Mouse (Mus musculus) intestine, postnatal 0 days (tissue): ENCODE measurements around the gene Enho. TPM values are rescaled to one million over a fixed set of nuclear protein-coding genes. Genes with fewer than 3 reads are reported as not detected.
"Not testable (repeated sequence)": the region's sequence is repeated elsewhere in the genome, so short reads cannot be mapped to it uniquely, and the experiment has no call there.

Experiments
- ATAC-seq: fragments of 200-750 bp; cut with Nextera tagmentation; 2 replicates; pipeline ENCODE4 v1.8.0; 2017; ENCODE audit warnings: mild to moderate bottlenecking, moderate TSS enrichment, moderate library complexity
- H3K27ac ChIP-seq: fragments of 300-500 bp; sonication (generic); 2 replicates; pipeline ENCODE4 v1.5.1; 2014; ENCODE audit warnings: mild to moderate bottlenecking, low read depth, low read length, moderate library complexity
- H3K27me3 ChIP-seq: fragments of 300-500 bp; sonication (generic); replicated peaks from 2 replicates; pipeline ENCODE4 v1.6.1; 2014; ENCODE audit warnings: low read length, mixed read lengths; ENCODE audit not compliant: control insufficient read depth, insufficient read depth
- H3K36me3 ChIP-seq: fragments of 300-500 bp; sonication (generic); 2 replicates; pipeline ENCODE4 v1.6.1; 2014; ENCODE audit warnings: mild to moderate bottlenecking, moderate library complexity; ENCODE audit not compliant: control insufficient read depth, insufficient read depth
- H3K4me1 ChIP-seq: fragments of 300-500 bp; sonication (generic); replicated peaks from 2 replicates; pipeline ENCODE4 v1.6.1; 2014; ENCODE audit warnings: antibody characterized with exemption, low read length, mixed read lengths; ENCODE audit not compliant: control insufficient read depth, insufficient read depth
- H3K4me2 ChIP-seq: fragments of 300-500 bp; sonication (generic); replicated peaks from 2 replicates; pipeline ENCODE4 v1.6.1; 2014; ENCODE audit warnings: low read depth, mild to moderate bottlenecking, moderate library complexity
- H3K4me3 ChIP-seq: fragments of 300-500 bp; sonication (generic); 2 replicates; pipeline ENCODE4 v1.5.1; 2014; ENCODE audit warnings: low read depth, low read length
- H3K9ac ChIP-seq: fragments of 300-500 bp; sonication (generic); 2 replicates; pipeline ENCODE4 v1.6.1; 2014; ENCODE audit warnings: mild to moderate bottlenecking, low read depth, low read length
- H3K9me3 ChIP-seq: fragments of 300-500 bp; sonication (generic); 2 replicates; pipeline ENCODE4 v1.6.1; 2016; ENCODE audit warnings: mixed run types; ENCODE audit not compliant: control insufficient read depth
- CTCF ChIP-seq: sonication (generic); IDR thresholded peaks from 2 replicates; pipeline ENCODE4 v1.5.1; 2016; ENCODE audit warnings: low read depth, mild to moderate bottlenecking, control low read depth, antibody characterized with exemption, moderate library complexity
- WGBS: fragments of 180-500 bp; shearing (Covaris S2); extraction: QIAGEN DNeasy Blood & Tissue Kit; methylation state at CpG from one replicate; pipeline ENCODE4 v1.1.7; 2014; 5-methylcytosine and 5-hydroxymethylcytosine counted together
- polyA plus RNA-seq: library from polyadenylated mRNA; unstranded; fragments of >200 nt; fragmentation: Nextera tagmentation; extraction: Ambion mirVana; gene quantifications from 2 replicates; pipeline ENCODE4 v1.2.1, GENCODE M21; 2015

The Enho gene
- 8.5 and 8.6 TPM in 2 replicates for polyA plus RNA-seq

DNA sequence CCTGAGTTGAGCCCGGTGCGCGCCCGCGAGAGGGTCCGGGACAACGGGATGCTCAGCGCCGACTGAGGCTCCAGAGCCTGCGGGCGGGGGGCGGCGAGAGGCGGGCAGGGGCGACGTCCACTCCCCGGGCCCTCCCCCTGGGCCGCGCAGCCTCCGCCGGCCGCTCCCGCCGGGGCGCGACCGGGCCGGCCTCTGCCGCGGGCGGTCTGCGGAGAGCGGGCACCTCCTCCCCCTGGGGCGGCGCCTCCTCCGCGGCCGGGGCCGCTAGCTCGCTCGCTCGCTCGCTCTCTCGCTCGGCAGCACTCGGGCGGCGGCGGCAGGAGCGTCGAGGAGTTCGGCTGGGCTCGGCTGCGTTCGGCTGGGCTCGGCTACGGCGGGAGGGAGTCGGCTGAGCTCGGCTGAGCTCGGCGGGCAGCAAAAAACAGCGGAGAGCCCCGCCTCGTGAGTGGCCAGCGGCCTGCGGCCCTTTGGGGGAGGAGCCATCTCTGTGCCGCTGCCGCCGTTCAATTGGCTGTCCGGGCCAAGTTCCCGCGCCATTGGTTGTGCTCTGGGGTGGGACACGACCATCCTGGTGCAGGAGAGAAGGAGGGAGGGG is at the start of gene Enho:
Enho (minus strand) TSS at position 412 of the 595 bp plus-strand sequence.
- peak within 1 kb of the TSS; percentile 64 for H3K9ac ChIP-seq
- H3K4me3 ChIP-seq = peak within 1 kb of the TSS; percentile 47
- H3K36me3 ChIP-seq = no peaks in the 10 kb centered on the region
- H3K4me1 ChIP-seq = no peaks in the 10 kb centered on the region
- H3K27ac ChIP-seq = peak within 1 kb of the TSS; percentile 60
- H3K9me3 ChIP-seq = no peaks in the 10 kb centered on the region
- ATAC-seq = peak; percentile 89
- H3K4me2 ChIP-seq = peak within 1 kb of the TSS; percentile 81
- peaks cover 13% of the 10 kb centered on the region for H3K27me3 ChIP-seq
- WGBS = under 1% methylated on average over 66 of the region's 74 CpGs
- TF ChIP-seq CTCF = no peak

- 78% methylated on average over 1 of the region's 1 CpGs for WGBS
- H3K27me3 ChIP-seq, H3K27ac ChIP-seq, H3K4me1 ChIP-seq, H3K9ac ChIP-seq, ATAC-seq, H3K4me2 ChIP-seq, H3K9me3 ChIP-seq, H3K36me3 ChIP-seq, H3K4me3 ChIP-seq: not testable (repeated sequence)
Observed at GRCm38 (mm10) chr4:41688562-41688961, 48.4 kb upstream of the Enho start.

DNA sequence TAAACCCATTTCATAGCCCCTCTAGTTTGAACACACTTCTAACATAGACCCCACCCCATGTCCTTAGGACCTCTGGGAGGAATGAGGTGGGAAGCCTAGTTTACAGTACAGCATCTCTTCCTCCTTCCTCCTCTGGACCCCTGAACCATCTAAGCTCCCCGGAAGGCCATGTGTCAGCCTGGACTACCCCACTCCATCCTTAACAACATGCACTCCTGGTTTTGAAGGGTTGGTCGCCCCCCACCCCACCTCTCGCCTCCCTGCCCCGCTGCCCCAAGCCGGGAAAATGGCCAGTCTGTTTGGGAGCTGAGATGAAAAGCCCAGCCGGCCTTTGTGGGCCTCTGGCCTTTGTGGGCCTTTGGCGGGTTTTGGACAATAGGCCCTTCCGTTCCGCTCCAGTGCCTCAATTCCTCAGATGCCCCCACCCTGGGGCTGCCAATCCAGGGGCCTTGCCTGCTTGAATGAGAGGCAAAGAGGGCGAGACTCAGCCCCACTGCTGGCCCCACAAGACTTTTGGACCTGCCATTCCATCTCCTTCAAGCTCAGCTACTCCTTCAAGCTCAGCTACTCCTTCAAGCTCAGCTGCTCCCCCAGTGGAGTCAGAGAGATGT is 45.9 kb upstream of the Enho start:
- not testable (repeated sequence) for H3K4me1 ChIP-seq, ATAC-seq, H3K4me2 ChIP-seq, H3K27ac ChIP-seq, H3K9ac ChIP-seq, H3K4me3 ChIP-seq, H3K27me3 ChIP-seq, H3K36me3 ChIP-seq, H3K9me3 ChIP-seq
- WGBS = 57% methylated on average over 9 of the region's 10 CpGs

DNA sequence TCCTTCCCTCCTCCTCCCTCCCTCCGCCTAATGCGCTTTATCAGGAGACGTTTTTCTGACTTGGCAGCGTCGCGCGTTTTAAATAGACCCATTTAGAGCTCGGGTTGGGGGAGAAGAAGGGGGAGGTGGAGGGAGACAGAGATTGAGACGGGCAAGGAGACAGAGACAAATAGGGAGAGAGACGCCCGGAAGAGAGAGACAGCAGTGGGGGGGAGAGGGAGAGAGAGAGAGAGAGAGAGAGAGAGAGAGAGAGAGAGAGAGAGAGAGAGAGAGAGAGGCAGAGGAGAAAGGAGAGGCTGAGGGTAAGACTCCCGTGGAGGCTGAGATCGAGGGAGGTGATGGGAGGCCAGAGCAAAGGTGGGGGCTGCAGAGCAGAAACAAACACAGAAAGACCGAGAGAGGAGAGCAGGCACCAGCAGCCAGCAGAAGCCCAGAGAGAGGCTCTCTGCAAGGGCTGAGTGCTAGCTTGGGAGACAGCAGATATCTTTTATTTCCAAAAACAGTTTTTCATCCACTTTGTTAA is 44.9 kb upstream of the Enho start:
- H3K27me3 ChIP-seq, H3K9me3 ChIP-seq, H3K9ac ChIP-seq, H3K4me1 ChIP-seq, ATAC-seq, H3K27ac ChIP-seq, H3K4me2 ChIP-seq, H3K36me3 ChIP-seq, H3K4me3 ChIP-seq: not testable (repeated sequence)
- 3% methylated on average over 12 of the region's 14 CpGs for WGBS

DNA sequence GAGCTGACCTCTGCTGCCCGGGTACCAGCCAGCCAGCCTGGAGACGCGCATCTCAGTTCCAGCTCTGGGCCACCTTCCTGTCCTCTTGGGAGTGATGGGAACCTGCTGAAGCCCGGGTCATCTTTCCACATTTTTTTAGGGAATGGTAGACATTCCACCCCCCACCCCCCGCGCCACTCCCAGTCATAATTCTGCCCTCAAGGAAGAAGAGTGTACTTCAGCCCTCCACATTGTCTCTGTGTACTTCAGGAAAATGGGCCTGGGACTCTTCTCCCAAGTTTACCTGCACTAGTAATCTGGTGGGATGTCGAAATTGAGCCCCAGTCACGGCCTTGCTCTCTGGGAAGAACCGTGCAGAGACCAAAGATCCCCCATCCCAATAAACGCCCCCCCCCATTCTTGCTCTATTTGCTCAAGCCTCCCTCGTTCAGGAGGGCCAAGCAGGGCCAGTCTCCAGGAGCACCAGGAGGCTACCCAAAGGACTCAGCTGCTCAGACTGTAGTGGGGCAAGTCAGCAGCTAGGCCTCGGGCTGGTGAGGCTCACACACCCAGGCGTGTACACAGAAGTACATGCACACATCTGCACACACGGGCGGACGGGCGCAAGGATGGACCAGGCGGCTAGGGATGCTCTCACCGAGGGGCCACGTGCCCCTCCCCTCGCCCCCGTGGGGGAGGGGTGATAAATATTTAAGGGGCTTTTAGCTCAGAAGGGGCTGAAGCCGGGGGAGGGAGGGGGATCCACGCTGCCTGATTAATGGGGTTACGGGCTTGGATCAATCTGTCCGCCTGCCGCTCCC is 44.2 kb upstream of the Enho start:
- not testable (repeated sequence) for H3K9ac ChIP-seq, ATAC-seq, H3K9me3 ChIP-seq, H3K4me3 ChIP-seq, H3K27me3 ChIP-seq, H3K27ac ChIP-seq, H3K36me3 ChIP-seq, H3K4me2 ChIP-seq, H3K4me1 ChIP-seq
- WGBS = 13% methylated on average over 21 of the region's 27 CpGs

- not testable (repeated sequence) for H3K36me3 ChIP-seq, H3K27me3 ChIP-seq, H3K4me3 ChIP-seq, H3K9ac ChIP-seq, H3K9me3 ChIP-seq, H3K4me1 ChIP-seq, H3K27ac ChIP-seq, ATAC-seq
- 7% methylated on average over 3 of the region's 27 CpGs for WGBS
- 0 out of 2 replicates have a peak overlapping the region, but pooled peaks have one; percentile 35 for H3K4me2 ChIP-seq
Observed at GRCm38 (mm10) chr4:41683303-41683702, 43.2 kb upstream of the Enho start.
